Mouse (Mus musculus) CH12.LX (cell line): Measurements from ENCODE around the gene Sgcg. TPM values are rescaled to one million over a fixed set of nuclear protein-coding genes. Genes with fewer than 3 reads are reported as not detected.

Source experiments
- DNase-seq: peaks from one replicate; pipeline ENCODE4 v3.0.0-alpha.2; 2013; ENCODE audit errors: extremely low read depth
- H3K27ac ChIP-seq: 2 replicates; pipeline ENCODE4 v1.5.1; 2012; ENCODE audit warnings: low read depth, mild to moderate bottlenecking, control low read depth, moderate library complexity; ENCODE audit not compliant: insufficient read depth
- H3K27me3 ChIP-seq: replicated peaks from 2 replicates; pipeline ENCODE3; 2012; ENCODE audit warnings: inconsistent platforms
- H3K36me3 ChIP-seq, 2 experiments: replicated peaks in 1 of 2; 2 replicates each; pipeline versions ENCODE3 to v1.6.1; 2012; ENCODE audit warnings: inconsistent platforms in 1 of 2, low read length in 1 of 2, mild to moderate bottlenecking in 1 of 2, mixed read lengths in 1 of 2, moderate library complexity in 1 of 2; ENCODE audit not compliant: control insufficient read depth in 1 of 2, insufficient read depth in 1 of 2
- H3K4me1 ChIP-seq, 2 experiments: 2 replicates each; pipeline ENCODE4 v1.6.1; 2012; ENCODE audit warnings: inconsistent platforms in 1 of 2, moderate library complexity in 1 of 2; ENCODE audit not compliant: insufficient read depth in 2 of 2, control insufficient read depth in 1 of 2
- H3K4me2 ChIP-seq: 2 replicates; pipeline ENCODE4 v1.6.1; 2012; ENCODE audit warnings: low read depth, mild to moderate bottlenecking, control low read depth; ENCODE audit not compliant: poor library complexity, insufficient read depth, severe bottlenecking
- H3K4me3 ChIP-seq, 3 experiments: fragments of 150-350 bp in 1 of 3; sonication (generic) in 1 of 3; replicated peaks in 1 of 3; 2 replicates each; pipeline versions ENCODE3 to v1.5.1; 2011 to 2012; ENCODE audit warnings: low read depth in 2 of 3, low read length in 2 of 3, mild to moderate bottlenecking in 2 of 3, moderate library complexity in 2 of 3, control low read depth in 1 of 3, improper control_type of control experiment in 1 of 3, inconsistent platforms in 1 of 3, mixed read lengths in 1 of 3; ENCODE audit not compliant: poor library complexity in 1 of 3
- H3K79me2 ChIP-seq: replicated peaks from 2 replicates; pipeline ENCODE4 v1.6.1; 2012; ENCODE audit warnings: mild to moderate bottlenecking, moderate library complexity; ENCODE audit not compliant: control insufficient read depth, poor library complexity, insufficient read depth, severe bottlenecking; ENCODE audit errors: extremely low read depth
- H3K9ac ChIP-seq: 2 replicates; pipeline ENCODE4 v1.6.1; 2012; ENCODE audit warnings: low read depth, mild to moderate bottlenecking, control low read depth, moderate library complexity; ENCODE audit not compliant: insufficient read depth
- H3K9me3 ChIP-seq: replicated peaks from 2 replicates; pipeline ENCODE3; 2012; ENCODE audit warnings: low read length, inconsistent platforms, mixed read lengths
- BHLHE40 ChIP-seq: IDR thresholded peaks from 2 replicates; pipeline ENCODE4 v1.6.1; 2011; ENCODE audit warnings: mild to moderate bottlenecking, low read depth, low read length, improper control_type of control experiment
- E2F4 ChIP-seq: IDR thresholded peaks from 2 replicates; pipeline ENCODE4 v1.6.1; 2011; ENCODE audit warnings: low read depth, low read length, improper control_type of control experiment; ENCODE audit not compliant: insufficient replicate concordance
- ELF1 ChIP-seq: IDR thresholded peaks from 2 replicates; pipeline ENCODE4 v1.6.1; 2014; ENCODE audit warnings: low read depth, mild to moderate bottlenecking, inconsistent platforms, low read length, improper control_type of control experiment
- ETS1 ChIP-seq: conservative IDR thresholded peaks from 2 replicates; pipeline ENCODE4 v1.6.1; 2012; ENCODE audit warnings: low read depth, mild to moderate bottlenecking, inconsistent platforms, low read length, improper control_type of control experiment, moderate library complexity
- JUND ChIP-seq: conservative IDR thresholded peaks from 2 replicates; pipeline ENCODE4 v1.6.1; 2011; ENCODE audit warnings: low read depth, low read length, improper control_type of control experiment
- MAFK ChIP-seq: IDR thresholded peaks from 2 replicates; pipeline ENCODE4 v1.6.1; 2011; ENCODE audit warnings: low read length, improper control_type of control experiment; ENCODE audit not compliant: insufficient replicate concordance
- POLR2A ChIP-seq: IDR thresholded peaks from 2 replicates; pipeline ENCODE4 v1.6.1; 2011; ENCODE audit warnings: low read depth, mild to moderate bottlenecking, improper control_type of control experiment, low read length
- RAD21 ChIP-seq: IDR thresholded peaks from 2 replicates; pipeline ENCODE4 v1.6.1; 2011; ENCODE audit warnings: low read depth, mild to moderate bottlenecking, low read length, improper control_type of control experiment, moderate library complexity
- RCOR1 ChIP-seq: conservative IDR thresholded peaks from 2 replicates; pipeline ENCODE4 v1.6.1; 2012; ENCODE audit warnings: low read depth, mild to moderate bottlenecking, inconsistent platforms, low read length, improper control_type of control experiment
- SIN3A ChIP-seq: IDR thresholded peaks from 2 replicates; pipeline ENCODE4 v1.6.1; 2012; ENCODE audit warnings: low read length, improper control_type of control experiment, inconsistent platforms
- UBTF ChIP-seq: IDR thresholded peaks from 2 replicates; pipeline ENCODE4 v1.6.1; 2012; ENCODE audit warnings: low read depth, mild to moderate bottlenecking, inconsistent platforms, low read length, improper control_type of control experiment, moderate library complexity
- USF1 ChIP-seq: IDR thresholded peaks from 2 replicates; pipeline ENCODE4 v1.6.1; 2014; ENCODE audit warnings: low read depth, mild to moderate bottlenecking, inconsistent platforms, low read length, improper control_type of control experiment
- ZC3H11A ChIP-seq: IDR thresholded peaks from 2 replicates; pipeline ENCODE4 v1.6.1; 2012; ENCODE audit warnings: low read depth, mild to moderate bottlenecking, inconsistent platforms, low read length, improper control_type of control experiment
- ZMIZ1 ChIP-seq: IDR thresholded peaks from 2 replicates; pipeline ENCODE4 v1.6.1; 2012; ENCODE audit warnings: low read depth, mild to moderate bottlenecking, inconsistent platforms, low read length, improper control_type of control experiment
- dilution Hi-C: fragments of 300-500 bp; cut with MboI; formaldehyde crosslinking; loops from 2 replicates; pipeline ENCODE4 v1.14.3; 2020; ENCODE audit warnings: low sequenced_read_pairs; ENCODE audit not compliant: extremely low pct_unique_long_range_greater_than_20kb, extremely low pct_ligation_motif_present
- in situ Hi-C: fragments of 300-500 bp; cut with MboI; formaldehyde crosslinking; loops from 3 replicates; pipeline ENCODE4 v1.14.3; 2019; ENCODE audit warnings: low sequenced_read_pairs, low pct_ligation_motif_present, low pct_unique_long_range_greater_than_20kb, mixed read lengths
- polyA plus RNA-seq: library from polyadenylated mRNA; unstranded; fragments of >175 nt; gene quantifications from 2 replicates; pipeline ENCODE4 v1.2.1, GENCODE M21; 2012; ENCODE audit warnings: low read depth; ENCODE audit not compliant: insufficient read length
- total RNA-seq, 2 experiments: library from RNA; depleted of rRNA; stranded (reverse); fragments of 300-350 nt in 1 of 2; fragments of >200 nt in 1 of 2; gene quantifications; 2 replicates each; pipeline ENCODE4 v1.2.3; 2012 to 2014

The Sgcg gene
- total and polyA plus RNA-seq, 3 experiments = not detected

GRCm38 (mm10) chr14:61172548-61173158, 85.6 kb downstream of the Sgcg start (continued):
- TF ChIP-seq UBTF = peak; percentile 87; the same call in 1 of the 2 replicates
- no peak for TF ChIP-seq E2F4
- TF ChIP-seq SIN3A = no peak
- peak; percentile 71 for TF ChIP-seq ZMIZ1

GRCm38 (mm10) chr14:61171261-61171970, 86.9 kb downstream of the Sgcg start:
- in situ Hi-C loops (no loop called here), dilution Hi-C loops (no loop called here)
- no peaks in the 10 kb centered on the region for H3K9me3 ChIP-seq
- H3K27me3 ChIP-seq = no peaks in the 10 kb centered on the region
- H3K4me1 ChIP-seq = peaks cover 11 to 32% of the 10 kb centered on the region in 2 experiments
- H3K4me3 ChIP-seq = no peak overlapping the region
- H3K27ac ChIP-seq = no peak overlapping the region
- H3K36me3 ChIP-seq = peaks cover 9 to 18% of the 10 kb centered on the region in 2 experiments
- H3K79me2 ChIP-seq = no peaks in the 10 kb centered on the region
- no peak overlapping the region for H3K4me2 ChIP-seq
- H3K9ac ChIP-seq = no peak overlapping the region
- no peak for DNase-seq
- TF ChIP-seq ELF1 = no peak
- no peak for TF ChIP-seq RAD21
- no peak for TF ChIP-seq USF1
- TF ChIP-seq ZMIZ1 = no peak
- TF ChIP-seq JUND = no peak
- no peak for TF ChIP-seq ETS1
- TF ChIP-seq BHLHE40 = no peak
- TF ChIP-seq ZC3H11A = no peak
- TF ChIP-seq RCOR1 = no peak
- no peak for TF ChIP-seq MAFK
- no peak for TF ChIP-seq POLR2A
- TF ChIP-seq, all 38 proteins: peak for 0

Other genes starting within 250 kb of the Sgcg start
- 1.8 and 4.4 TPM in 2 replicates for gene Tnfrsf19, start 212.0 kb downstream of the Sgcg start, total RNA-seq (2012; rRNA removed)
- 5.5 and 6.5 TPM in 2 replicates for gene Tnfrsf19, start 212.0 kb downstream of the Sgcg start, total RNA-seq (2014; rRNA removed)
- gene Tnfrsf19, start 212.0 kb downstream of the Sgcg start, polyA plus RNA-seq = 4.6 and 5.1 TPM in 2 replicates
- gene Sacs, start 120.0 kb downstream of the Sgcg start, total RNA-seq (2012; rRNA removed) = 5.3 and 6.6 TPM in 2 replicates
- gene Sacs, start 120.0 kb downstream of the Sgcg start, total RNA-seq (2014; rRNA removed) = 6.6 and 7.0 TPM in 2 replicates
- 6.1 and 6.7 TPM in 2 replicates for gene Sacs, start 120.0 kb downstream of the Sgcg start, polyA plus RNA-seq
- gene Arl11, start 51.3 kb upstream of the Sgcg start, total RNA-seq (2012; rRNA removed) = 0.71 and 1.1 TPM in 2 replicates
- 10.9 and 11.7 TPM in 2 replicates for gene Arl11, start 51.3 kb upstream of the Sgcg start, total RNA-seq (2014; rRNA removed)
- 11.4 and 12.2 TPM in 2 replicates for gene Arl11, start 51.3 kb upstream of the Sgcg start, polyA plus RNA-seq
- 3.6 and 3.7 TPM in 2 replicates for gene Ebpl, start 101.9 kb upstream of the Sgcg start, total RNA-seq (2012; rRNA removed)
- 4.8 TPM in 2 replicates for gene Ebpl, start 101.9 kb upstream of the Sgcg start, total RNA-seq (2014; rRNA removed)
- 10.2 and 12.9 TPM in 2 replicates for gene Ebpl, start 101.9 kb upstream of the Sgcg start, polyA plus RNA-seq
- gene Kpna3, start 181.4 kb upstream of the Sgcg start, total RNA-seq (2012; rRNA removed) = 21.3 and 28.2 TPM in 2 replicates
- 75.4 and 83.9 TPM in 2 replicates for gene Kpna3, start 181.4 kb upstream of the Sgcg start, total RNA-seq (2014; rRNA removed)
- gene Kpna3, start 181.4 kb upstream of the Sgcg start, polyA plus RNA-seq = 70.4 and 85.9 TPM in 2 replicates